Mouse (Mus musculus) neural tube, embryonic 13.5 days (tissue): ENCODE measurements around the gene Ccser1. TPM values are rescaled to one million over a fixed set of nuclear protein-coding genes. Genes with fewer than 3 reads are reported as not detected.

Experiments used
- ATAC-seq: fragments of 200-750 bp; cut with Nextera tagmentation; 2 replicates; pipeline ENCODE4 v1.8.0; 2017; ENCODE audit warnings: low read depth, mild to moderate bottlenecking, moderate TSS enrichment, moderate library complexity
- H3K27ac ChIP-seq: fragments of 300-500 bp; sonication (generic); replicated peaks from 2 replicates; pipeline ENCODE4 v1.5.1; 2015; ENCODE audit warnings: moderate library complexity, mild to moderate bottlenecking, inconsistent platforms
- H3K27me3 ChIP-seq: fragments of 300-500 bp; sonication (generic); 2 replicates; pipeline ENCODE4 v1.6.1; 2015; ENCODE audit warnings: mild to moderate bottlenecking, inconsistent platforms
- H3K36me3 ChIP-seq: fragments of 300-500 bp; sonication (generic); 2 replicates; pipeline ENCODE4 v1.6.1; 2015; ENCODE audit warnings: mild to moderate bottlenecking, inconsistent platforms
- H3K4me1 ChIP-seq: fragments of 300-500 bp; sonication (generic); replicated peaks from 2 replicates; pipeline ENCODE4 v1.6.1; 2015; ENCODE audit warnings: inconsistent platforms
- H3K4me2 ChIP-seq: fragments of 300-500 bp; sonication (generic); 2 replicates; pipeline ENCODE4 v1.6.1; 2015; ENCODE audit warnings: inconsistent platforms, mild to moderate bottlenecking, moderate library complexity
- H3K4me3 ChIP-seq: fragments of 300-500 bp; sonication (generic); 2 replicates; pipeline ENCODE4 v1.5.1; 2015; ENCODE audit warnings: mild to moderate bottlenecking, inconsistent platforms
- H3K9ac ChIP-seq: fragments of 300-500 bp; sonication (generic); 2 replicates; pipeline ENCODE4 v1.6.1; 2015; ENCODE audit warnings: moderate library complexity, mild to moderate bottlenecking, inconsistent platforms
- H3K9me3 ChIP-seq: fragments of 300-500 bp; sonication (generic); 2 replicates; pipeline ENCODE4 v1.6.1; 2016; ENCODE audit warnings: inconsistent platforms
- WGBS: fragments of 180-500 bp; shearing (Covaris S2); methylation state at CpG from one replicate; pipeline ENCODE4 v1.1.7; 2015; 5-methylcytosine and 5-hydroxymethylcytosine counted together
- polyA plus RNA-seq: library from polyadenylated mRNA; unstranded; fragments of >200 nt; fragmentation: Nextera tagmentation; extraction: Ambion mirVana; gene quantifications from 2 replicates; pipeline ENCODE4 v1.2.1, GENCODE M21; 2015

The Ccser1 gene
- polyA plus RNA-seq, 1 experiment from 2014 or later: 23.1 TPM

GRCm38 (mm10) chr6:61180756-61181191 is 650 bp downstream of the Ccser1 start:
- H3K36me3 ChIP-seq: no peaks in the 10 kb centered on the region
- peak; percentile 70 for ATAC-seq
- no peaks in the 10 kb centered on the region for H3K27me3 ChIP-seq
- peak overlapping the region; percentile 96 for H3K27ac ChIP-seq
- WGBS: under 1% methylated on average over 39 of the region's 42 CpGs
- H3K9me3 ChIP-seq: no peaks in the 10 kb centered on the region
- H3K4me3 ChIP-seq: peak overlapping the region; percentile 82
- H3K4me1 ChIP-seq: peaks cover 32% of the 10 kb centered on the region
- peak overlapping the region; percentile 91 for H3K9ac ChIP-seq
- peak overlapping the region; percentile 85 for H3K4me2 ChIP-seq

GRCm38 (mm10) chr6:61189029-61189428 is 8.9 kb downstream of the Ccser1 start:
- Histone ChIP-seq H3K4me3 (no peak overlapping the region), H3K27me3 (no peaks in the 10 kb centered on the region), H3K9ac (no peak overlapping the region), H3K27ac (no peak overlapping the region), H3K9me3 (no peaks in the 10 kb centered on the region), H3K4me1 (peaks cover 9% of the 10 kb centered on the region), H3K4me2 (no peak overlapping the region), H3K36me3 (no peaks in the 10 kb centered on the region)
- no peak for ATAC-seq
- 56% methylated on average over 2 of the region's 2 CpGs for WGBS

GRCm38 (mm10) chr6:61191597-61192386 is 11.7 kb downstream of the Ccser1 start:
- Histone ChIP-seq H3K9ac (no peak overlapping the region), H3K36me3 (no peaks in the 10 kb centered on the region), H3K4me3 (no peak overlapping the region), H3K4me2 (no peak overlapping the region), H3K9me3 (no peaks in the 10 kb centered on the region), H3K27ac (no peak overlapping the region), H3K27me3 (no peaks in the 10 kb centered on the region), H3K4me1 (peaks cover 8% of the 10 kb centered on the region; the same call in 1 of the 2 replicates)
- 76% methylated on average over 13 of the region's 13 CpGs for WGBS
- ATAC-seq: no peak

- Histone ChIP-seq H3K9me3 (no peaks in the 10 kb centered on the region), H3K36me3 (no peaks in the 10 kb centered on the region), H3K4me2 (no peak overlapping the region), H3K4me1 (peaks cover 13% of the 10 kb centered on the region), H3K27ac (no peak overlapping the region), H3K9ac (no peak overlapping the region), H3K27me3 (no peaks in the 10 kb centered on the region), H3K4me3 (no peak overlapping the region)
- 38% methylated on average over 1 of the region's 1 CpGs for WGBS
- ATAC-seq: no peak
Measured at GRCm38 (mm10) chr6:61203344-61203743, 23.2 kb downstream of the Ccser1 start.

GRCm38 (mm10) chr6:61206042-61206441 is 25.9 kb downstream of the Ccser1 start:
- Histone ChIP-seq H3K36me3 (no peaks in the 10 kb centered on the region), H3K4me1 (peaks cover 21% of the 10 kb centered on the region), H3K4me3 (no peak overlapping the region), H3K9ac (no peak overlapping the region), H3K9me3 (no peaks in the 10 kb centered on the region), H3K27ac (no peak overlapping the region), H3K27me3 (no peaks in the 10 kb centered on the region), H3K4me2 (no peak overlapping the region)
- ATAC-seq: no peak
- WGBS: 21% methylated on average over 1 of the region's 1 CpGs

GRCm38 (mm10) chr6:61206619-61207018 is 26.5 kb downstream of the Ccser1 start:
- H3K4me1 ChIP-seq: peaks cover 21% of the 10 kb centered on the region
- H3K9me3 ChIP-seq: no peaks in the 10 kb centered on the region
- no peak overlapping the region for H3K4me3 ChIP-seq
- no peak overlapping the region for H3K27ac ChIP-seq
- H3K9ac ChIP-seq: no peak overlapping the region
- no peak for ATAC-seq
- no peaks in the 10 kb centered on the region for H3K27me3 ChIP-seq
- no peak overlapping the region for H3K4me2 ChIP-seq
- H3K36me3 ChIP-seq: no peaks in the 10 kb centered on the region
- WGBS: 72% methylated on average over 2 of the region's 2 CpGs

- Histone ChIP-seq H3K4me3 (no peak overlapping the region), H3K27me3 (no peaks in the 10 kb centered on the region), H3K36me3 (no peaks in the 10 kb centered on the region), H3K9ac (no peak overlapping the region), H3K4me1 (peaks cover 12% of the 10 kb centered on the region), H3K27ac (peak overlapping the region; percentile 52), H3K4me2 (no peak overlapping the region), H3K9me3 (no peaks in the 10 kb centered on the region)
- 42% methylated on average over 4 of the region's 4 CpGs for WGBS
- peak; percentile 57; the same call in 1 of the 2 replicates for ATAC-seq
Measured at GRCm38 (mm10) chr6:61210061-61210737, 30.1 kb downstream of the Ccser1 start.

- Histone ChIP-seq H3K27ac (0 out of 2 replicates have a peak overlapping the region, but pooled peaks have one; percentile 42), H3K36me3 (no peaks in the 10 kb centered on the region), H3K27me3 (no peaks in the 10 kb centered on the region), H3K9me3 (no peaks in the 10 kb centered on the region), H3K4me3 (no peak overlapping the region), H3K9ac (no peak overlapping the region), H3K4me1 (peaks cover 15% of the 10 kb centered on the region), H3K4me2 (no peak overlapping the region)
- peak; percentile 74 for ATAC-seq
- 47% methylated on average over 8 of the region's 8 CpGs for WGBS
Measured at GRCm38 (mm10) chr6:61215705-61216104, 35.6 kb downstream of the Ccser1 start.

GRCm38 (mm10) chr6:61216514-61216913 is 36.4 kb downstream of the Ccser1 start:
- Histone ChIP-seq H3K27ac (no peak overlapping the region), H3K9ac (no peak overlapping the region), H3K27me3 (no peaks in the 10 kb centered on the region), H3K9me3 (no peaks in the 10 kb centered on the region), H3K36me3 (no peaks in the 10 kb centered on the region), H3K4me2 (no peak overlapping the region), H3K4me1 (peaks cover 15% of the 10 kb centered on the region), H3K4me3 (no peak overlapping the region)
- 93% methylated on average over 1 of the region's 1 CpGs for WGBS
- ATAC-seq: no peak

GRCm38 (mm10) chr6:61217717-61218116 is 37.6 kb downstream of the Ccser1 start:
- 81% methylated on average over 2 of the region's 2 CpGs for WGBS
- Histone ChIP-seq H3K27me3 (no peaks in the 10 kb centered on the region), H3K4me3 (no peak overlapping the region), H3K36me3 (no peaks in the 10 kb centered on the region), H3K27ac (no peak overlapping the region), H3K9ac (no peak overlapping the region), H3K4me1 (peaks cover 15% of the 10 kb centered on the region), H3K9me3 (no peaks in the 10 kb centered on the region), H3K4me2 (no peak overlapping the region)
- no peak for ATAC-seq

- 85% methylated on average over 2 of the region's 2 CpGs for WGBS
- Histone ChIP-seq H3K27ac (no peak overlapping the region), H3K4me2 (no peak overlapping the region), H3K4me1 (no peaks in the 10 kb centered on the region), H3K4me3 (no peak overlapping the region), H3K9me3 (no peaks in the 10 kb centered on the region), H3K27me3 (no peaks in the 10 kb centered on the region), H3K9ac (no peak overlapping the region), H3K36me3 (no peaks in the 10 kb centered on the region)
- ATAC-seq: no peak
Measured at GRCm38 (mm10) chr6:61223563-61223962, 43.4 kb downstream of the Ccser1 start.

GRCm38 (mm10) chr6:61225302-61225701 is 45.2 kb downstream of the Ccser1 start:
- Histone ChIP-seq H3K4me1 (no peaks in the 10 kb centered on the region), H3K9me3 (no peaks in the 10 kb centered on the region), H3K27ac (no peak overlapping the region), H3K4me2 (no peak overlapping the region), H3K4me3 (no peak overlapping the region), H3K36me3 (no peaks in the 10 kb centered on the region), H3K27me3 (no peaks in the 10 kb centered on the region), H3K9ac (no peak overlapping the region)
- ATAC-seq: no peak
